Mouse (Mus musculus) telencephalon, adult 2 months (tissue): Measurements from ENCODE around the gene Slc25a47.

Source experiments
- DNase-seq: peaks from one replicate; pipeline ENCODE4 v3.0.0-alpha.2; 2011; ENCODE audit warnings: low read depth, low spot score

Slc25a47 gene

GRCm38 (mm10) chr12:108857589-108858184 is 21.8 kb downstream of the Slc25a47 start:
- DNase-seq: no peak

GRCm38 (mm10) chr12:108858486-108858885 is 22.6 kb downstream of the Slc25a47 start:
- DNase-seq: no peak

GRCm38 (mm10) chr12:108865007-108865494 is 29.2 kb downstream of the Slc25a47 start:
- DNase-seq: no peak

- DNase-seq: no peak
These were observed 33.7 kb downstream of the Slc25a47 start for GRCm38 (mm10) chr12:108869575-108869974.

- DNase-seq: no peak
These were observed 37.3 kb downstream of the Slc25a47 start for GRCm38 (mm10) chr12:108873122-108873521.

GRCm38 (mm10) chr12:108879138-108879537 is 43.3 kb downstream of the Slc25a47 start:
- no peak for DNase-seq

GRCm38 (mm10) chr12:108880606-108881005 is 44.8 kb downstream of the Slc25a47 start:
- no peak for DNase-seq

- no peak for DNase-seq
These were observed 45.3 kb downstream of the Slc25a47 start for GRCm38 (mm10) chr12:108881192-108881591.

GRCm38 (mm10) chr12:108882776-108883175 is 46.9 kb downstream of the Slc25a47 start:
- no peak for DNase-seq

GRCm38 (mm10) chr12:108885906-108886305 is 50.1 kb downstream of the Slc25a47 start:
- DNase-seq: no peak

GRCm38 (mm10) chr12:108887077-108887476 is 51.2 kb downstream of the Slc25a47 start:
- DNase-seq: no peak

GRCm38 (mm10) chr12:108888632-108889031 is 52.8 kb downstream of the Slc25a47 start:
- no peak for DNase-seq

- DNase-seq: no peak
These were observed 57.3 kb downstream of the Slc25a47 start, which contains the start of gene Wdr25 for GRCm38 (mm10) chr12:108892989-108893714. Wdr25 (plus strand) TSS chr12:108893631.

- DNase-seq: peak; percentile 97
These were observed 58.0 kb downstream of the Slc25a47 start, which contains the start of gene Wars for GRCm38 (mm10) chr12:108893715-108894431. Wars (minus strand) TSS chr12:108894174.

GRCm38 (mm10) chr12:108894432-108894816 is 58.6 kb downstream of the Slc25a47 start:
- no peak for DNase-seq

- no peak for DNase-seq
These were observed 60.2 kb downstream of the Slc25a47 start for GRCm38 (mm10) chr12:108896006-108896405.

- no peak for DNase-seq
These were observed 65.5 kb downstream of the Slc25a47 start for GRCm38 (mm10) chr12:108901346-108901745.

GRCm38 (mm10) chr12:108902940-108903339 is 67.1 kb downstream of the Slc25a47 start:
- peak; percentile 60 for DNase-seq

GRCm38 (mm10) chr12:108903600-108904275 is 67.9 kb downstream of the Slc25a47 start:
- peak; percentile 83 for DNase-seq

GRCm38 (mm10) chr12:108904276-108904653 is 68.4 kb downstream of the Slc25a47 start:
- no peak for DNase-seq

GRCm38 (mm10) chr12:108905620-108906302 is 69.9 kb downstream of the Slc25a47 start:
- DNase-seq: no peak
